Mouse (Mus musculus) mature B cell (primary cell): Measurements from ENCODE around the gene Ypel3.

ENCODE experiments used
- in situ Hi-C: fragments of 300-500 bp; cut with MboI; formaldehyde crosslinking; loops from 2 replicates; pipeline ENCODE4 v1.14.3; 2019

Ypel3 gene

GRCm38 (mm10) chr7:126815726-126816222 is 39.0 kb downstream of the Ypel3 start:
- in situ Hi-C loops = no loop called here

DNA sequence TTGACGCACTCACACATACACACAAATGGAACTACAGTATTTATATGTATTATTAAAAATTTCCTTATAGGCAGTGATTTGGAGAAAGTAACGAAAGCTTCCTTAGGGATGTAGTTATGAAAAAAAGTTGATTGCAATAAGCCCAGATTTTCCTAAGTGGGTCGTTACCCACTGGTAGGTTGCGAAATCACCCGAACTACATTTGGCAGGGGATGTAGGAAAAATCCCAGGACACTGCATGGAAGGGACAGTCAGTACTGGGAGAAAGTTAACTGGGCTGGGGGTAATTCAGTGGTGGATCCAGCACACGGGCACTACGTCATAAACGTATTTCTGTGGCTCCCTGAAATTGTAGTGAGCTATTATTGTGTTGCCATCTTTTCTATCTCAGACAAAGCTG is 39.7 kb downstream of the Ypel3 start:
- in situ Hi-C loops = no loop called here

DNA sequence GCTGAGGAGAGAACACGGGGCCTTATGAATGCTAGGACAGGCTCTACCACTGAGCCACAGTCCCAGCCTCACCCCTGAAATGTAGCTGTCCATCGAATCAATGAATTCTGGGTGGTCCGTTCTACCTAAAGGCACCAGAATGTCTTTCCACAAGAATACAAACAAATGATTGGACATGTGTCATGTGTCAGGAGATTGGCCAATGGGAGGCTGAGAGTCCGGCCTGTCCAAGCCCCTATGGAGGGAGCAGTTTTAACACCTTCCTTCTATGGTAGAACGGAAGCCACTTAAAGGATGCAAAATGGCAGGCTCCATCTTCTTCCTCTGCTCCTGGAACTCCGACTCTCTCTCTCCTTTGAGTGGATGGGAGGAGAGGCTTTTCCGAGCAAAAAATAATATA is 40.8 kb downstream of the Ypel3 start:
- in situ Hi-C loops = no loop called here

- in situ Hi-C loops = no loop called here
These were observed 42.1 kb downstream of the Ypel3 start for GRCm38 (mm10) chr7:126818818-126819217.

DNA sequence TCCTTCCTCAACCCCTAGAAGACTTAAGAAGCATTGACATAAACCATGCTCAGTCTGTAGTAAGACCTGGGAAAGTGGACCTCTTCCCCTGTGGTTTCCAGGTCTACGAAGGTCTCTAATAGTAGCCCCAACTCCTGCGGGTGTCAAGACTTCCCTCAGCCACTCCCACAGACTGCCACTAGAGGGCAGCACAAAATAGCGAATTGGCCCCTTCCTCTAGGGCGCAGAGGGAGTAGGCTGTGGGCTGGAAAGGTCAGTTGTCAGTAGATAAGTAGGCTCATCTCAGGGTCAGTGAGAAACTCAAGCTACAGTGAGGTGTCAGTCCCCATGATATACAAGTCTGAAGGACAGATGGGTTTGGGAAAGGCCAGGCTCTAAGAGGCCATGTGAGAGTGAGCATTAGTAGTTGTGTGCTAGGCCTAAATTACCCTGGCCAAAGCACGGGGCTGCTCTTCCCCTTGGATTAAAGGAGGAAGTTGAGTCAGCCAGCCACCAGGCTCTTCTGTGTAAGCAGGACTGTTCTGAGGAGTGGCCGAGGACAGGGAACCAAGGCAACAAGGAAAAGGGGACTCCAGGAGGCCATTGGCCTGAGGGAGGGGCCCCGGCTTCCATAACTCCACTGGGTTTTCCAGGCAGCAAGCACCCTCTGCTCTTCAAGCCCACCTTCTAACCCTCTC is 45.2 kb downstream of the Ypel3 start:
- in situ Hi-C loops = no loop called here

GRCm38 (mm10) chr7:126822741-126823140 is 46.0 kb downstream of the Ypel3 start:
- in situ Hi-C loops = no loop called here

DNA sequence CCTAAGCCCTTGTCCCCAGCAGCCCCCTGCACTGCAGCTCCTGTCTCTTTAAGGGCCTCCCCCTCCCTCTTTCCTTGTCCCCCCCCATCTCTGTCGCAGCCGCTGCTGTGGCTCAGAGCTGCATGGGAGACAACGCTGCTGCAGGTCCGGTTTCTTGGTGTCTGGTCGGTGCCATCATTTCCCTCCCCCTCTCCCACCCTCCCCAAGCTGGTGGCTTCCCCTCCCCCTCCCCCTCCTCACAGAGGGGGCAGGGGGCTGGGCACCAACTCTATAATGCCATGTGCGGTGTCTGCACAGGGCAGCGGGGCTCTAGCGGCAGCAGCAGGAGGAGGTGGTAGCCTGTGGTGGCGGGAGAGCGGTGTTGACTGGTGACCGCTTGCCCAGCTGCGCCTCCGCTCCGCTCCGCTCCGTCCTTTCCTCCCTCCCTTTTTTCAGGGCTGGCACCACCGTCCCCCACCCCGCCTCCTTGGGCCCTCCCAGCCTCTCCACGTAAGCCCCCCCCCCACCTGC is 46.5 kb downstream of the Ypel3 start:
- in situ Hi-C loops = no loop called here

- in situ Hi-C loops = no loop called here
These were observed 47.2 kb downstream of the Ypel3 start for GRCm38 (mm10) chr7:126823940-126824339.

DNA sequence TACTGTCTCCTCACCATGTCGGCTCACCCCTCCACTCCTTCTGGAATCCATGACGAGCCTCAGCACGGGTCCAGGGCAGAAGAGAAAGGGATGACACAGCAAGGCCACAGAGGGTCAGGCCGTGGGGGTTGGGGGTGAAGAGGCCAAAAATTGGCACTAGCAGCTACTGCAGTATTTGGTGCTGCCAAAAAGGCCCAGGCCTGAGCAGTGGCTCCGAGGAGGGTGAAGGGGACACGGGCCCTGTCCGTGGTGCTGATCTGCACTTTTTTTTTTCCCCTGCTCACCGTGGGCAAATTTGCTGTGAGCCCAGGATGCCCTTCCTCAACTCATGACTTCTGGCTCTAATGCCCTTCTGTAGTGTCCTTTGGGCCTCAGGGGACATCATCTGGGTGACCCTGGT is 48.6 kb downstream of the Ypel3 start:
- in situ Hi-C loops = no loop called here

DNA sequence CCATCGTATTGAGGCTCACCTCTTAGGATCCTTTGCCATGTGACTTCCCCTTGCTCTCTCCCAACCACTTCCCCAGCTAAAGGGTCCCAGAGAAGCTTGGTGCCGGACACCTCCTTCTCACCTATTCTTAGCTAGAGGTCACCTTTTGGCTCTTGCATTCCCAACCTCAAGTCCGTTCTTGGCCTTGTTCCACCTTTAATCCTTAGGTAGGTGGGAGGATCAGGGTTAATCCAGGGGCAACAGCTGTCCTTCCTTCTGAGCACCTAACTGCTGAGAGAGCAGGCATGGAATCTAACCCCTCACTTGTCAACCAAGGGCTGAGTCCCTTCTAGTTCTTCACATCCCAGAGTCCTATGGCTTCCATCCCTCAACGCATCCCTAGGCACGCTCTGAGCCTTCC is 49.2 kb downstream of the Ypel3 start:
- in situ Hi-C loops = no loop called here
